In the genomic region with DNA sequence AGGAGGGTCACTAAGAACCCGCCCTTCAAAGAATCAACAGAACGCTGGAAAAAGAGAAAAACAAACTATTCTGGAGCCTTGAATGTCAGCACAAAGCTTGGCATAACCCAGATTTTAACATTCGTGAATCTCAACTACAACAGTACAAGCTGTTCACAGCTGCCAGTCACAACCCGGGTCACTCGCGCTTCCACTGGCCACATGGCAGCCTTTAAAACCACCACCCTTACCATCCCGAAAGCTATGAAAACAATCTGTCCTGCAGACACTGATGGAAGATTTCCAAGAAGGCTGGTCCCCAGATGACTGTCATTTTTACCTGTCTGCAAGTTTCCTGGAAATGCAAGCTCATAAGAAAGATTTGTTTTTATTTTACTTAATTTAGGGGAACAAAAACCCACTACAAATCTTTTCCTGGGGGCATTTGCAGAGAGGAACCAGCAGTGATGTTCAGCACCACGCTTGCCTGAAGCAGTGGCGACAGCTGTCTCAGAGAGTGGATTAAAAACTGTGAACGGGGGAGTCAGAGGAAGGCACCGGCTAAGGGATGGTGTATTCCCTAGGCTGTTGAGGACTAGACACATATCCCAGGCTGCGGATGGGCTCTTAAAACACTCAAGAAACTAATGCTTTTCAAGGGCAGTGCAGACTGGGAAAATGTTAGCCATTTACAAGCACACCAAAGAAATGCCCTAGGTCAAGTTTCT, we compare ENCODE assay signal across 18 mouse cellular contexts.
DNase-seq lines count a peak whose midpoint lies in the region; TF ChIP-seq lines count a peak whose summit lies in the region.
"Had no signal": no experiment of that assay in that cellular context is flagged by ENCODE, and none has a peak within 500 bp of the region (broad histone marks: within the 10 kb centered on the region; RNA-seq: fewer than 3 reads in every experiment).

No protein-coding gene starts in this region.

- no peak for TF ChIP-seq CTCF in brain, embryonic 14.5 days (IDR thresholded peaks at IDR 0.05; ENCODE audit: borderline replicate concordance, extremely low read depth, insufficient read depth, insufficient read length)

- 0 out of 2 replicates have a peak overlapping the region, but pooled peaks have one; percentile 6 for H3K27ac ChIP-seq in limb, embryonic 10.5 days
- H3K27ac ChIP-seq: forebrain, embryonic 12.5 days; heart, embryonic 15.5 days; limb, embryonic 12.5 days had no signal

- 62% methylated on average over 12 of the region's 12 CpGs for WGBS in limb, embryonic 10.5 days

- DNase-seq in heart, adult 11 months, result peak; percentile 43
- DNase-seq in heart, adult 9 months (ENCODE audit: low spot score in 2 of 2), result no peak
- DNase-seq in lung, postnatal 10 days, result peak; percentile 3
- DNase-seq in lung, postnatal 25 days (ENCODE audit: low spot score), result no peak
- peak; percentile 63 for DNase-seq in brain, embryonic 14.5 days (ENCODE audit: low read depth)
- no peak for DNase-seq in limb, embryonic 10.5 days (ENCODE audit: low spot score)
- DNase-seq in ovary, postnatal 14 days (ENCODE audit: low spot score), result no peak
- DNase-seq: adrenal gland, postnatal 10 days; cerebellum, postnatal 25 days; gastrocnemius, postnatal 36 days; kidney, postnatal 10 days; layer of hippocampus, adult 9-11 months; lung, postnatal 4 days had no signal

- no peaks in the 10 kb centered on the region for H3K9me3 ChIP-seq in limb, embryonic 10.5 days (replicated peaks)
- H3K9me3 ChIP-seq: forebrain, embryonic 12.5 days; G1E; heart, embryonic 15.5 days; limb, embryonic 12.5 days had no signal

- TF ChIP-seq POLR2A in brain, embryonic 14.5 days (IDR thresholded peaks at IDR 0.05; ENCODE audit: borderline replicate concordance, extremely low read depth, insufficient read depth, insufficient read length, poor library complexity, severe bottlenecking), result no peak

- no peaks in the 10 kb centered on the region for H3K27me3 ChIP-seq in limb, embryonic 10.5 days (ENCODE audit: low read depth, poor library complexity, severe bottlenecking)
- H3K27me3 ChIP-seq: forebrain, embryonic 12.5 days had no signal

- H3K4me3 ChIP-seq in limb, embryonic 10.5 days, result no peak overlapping the region
- H3K4me3 ChIP-seq: forebrain, embryonic 12.5 days; heart, embryonic 15.5 days; limb, embryonic 12.5 days; myocyte had no signal

- peaks cover 21% of the 10 kb centered on the region for H3K4me1 ChIP-seq in limb, embryonic 10.5 days
- H3K4me1 ChIP-seq: forebrain, embryonic 12.5 days had no signal

- no peaks in the 10 kb centered on the region for H3K36me3 ChIP-seq in limb, embryonic 10.5 days
- H3K36me3 ChIP-seq: forebrain, embryonic 12.5 days; G1E; heart, embryonic 15.5 days; limb, embryonic 12.5 days had no signal

Comparison
In these comparisons a context has a peak if more than half of its experiments do, and no peak if none do; other contexts are left out.
1. DNase-seq: peak in heart, adult 11 months (single experiment), lung, postnatal 10 days (single experiment) and brain, embryonic 14.5 days (single experiment); none in heart, adult 9 months (0 of 2), lung, postnatal 25 days (single experiment), limb, embryonic 10.5 days (single experiment) and ovary, postnatal 14 days (single experiment).